Mouse (Mus musculus) CD4-positive, CD25-positive, alpha-beta regulatory T cell, adult 4 months (primary cell): ENCODE results near the gene Cryba2. TPM values are rescaled to one million over a fixed set of nuclear protein-coding genes. Genes with fewer than 3 reads are reported as not detected.

ENCODE experiments used
- ATAC-seq: one replicate; pipeline ENCODE4 v1.8.0; 2017
- polyA plus RNA-seq, 2 experiments: library from polyadenylated mRNA; unstranded; fragments of 100-300 nt; shearing (Covaris generic); gene quantifications; one replicate each; pipeline ENCODE4 v1.2.1; 2017

Gene Cryba2
- polyA plus RNA-seq = not detected

GRCm38 (mm10) chr1:74893134-74893855 is at the start of gene Cryba2:
TSS of gene Cryba2 (minus strand) at chr1:74893143.
- no peak for ATAC-seq

DNA sequence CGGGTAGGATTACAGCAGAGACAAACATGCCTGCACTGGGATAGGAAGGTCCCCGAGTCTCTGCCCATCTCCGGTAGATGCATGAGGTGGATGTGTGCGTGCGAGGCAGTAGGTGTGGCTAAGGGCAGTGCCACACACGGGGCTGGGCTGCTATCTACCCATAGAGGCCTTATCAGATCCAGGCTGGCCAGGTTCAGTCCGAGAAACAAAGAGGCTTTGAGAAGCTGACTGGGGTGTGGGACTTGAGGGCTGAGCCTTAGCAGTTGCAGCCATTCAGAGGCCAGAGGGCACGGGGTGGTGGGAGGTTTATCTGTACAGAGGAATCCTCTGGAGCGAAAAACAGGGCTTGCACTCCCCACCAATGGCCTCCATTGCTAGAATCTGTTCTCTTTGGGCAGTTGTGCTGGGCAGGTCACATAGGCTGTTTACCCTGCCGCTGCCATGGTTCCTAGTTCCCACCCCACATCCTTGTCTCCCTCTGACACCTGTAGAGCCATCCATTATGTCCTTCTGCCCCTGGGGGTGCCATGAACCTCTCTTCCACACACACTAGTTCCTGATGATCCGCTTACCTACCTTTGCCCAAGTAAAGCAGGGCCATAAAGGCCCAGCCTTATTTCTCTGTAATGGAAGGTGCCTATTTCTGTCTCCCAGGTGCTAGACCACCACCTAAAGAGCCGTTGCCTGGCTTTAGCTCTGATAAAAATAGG is 48.9 kb upstream of the Cryba2 start:
- ATAC-seq = no peak

DNA sequence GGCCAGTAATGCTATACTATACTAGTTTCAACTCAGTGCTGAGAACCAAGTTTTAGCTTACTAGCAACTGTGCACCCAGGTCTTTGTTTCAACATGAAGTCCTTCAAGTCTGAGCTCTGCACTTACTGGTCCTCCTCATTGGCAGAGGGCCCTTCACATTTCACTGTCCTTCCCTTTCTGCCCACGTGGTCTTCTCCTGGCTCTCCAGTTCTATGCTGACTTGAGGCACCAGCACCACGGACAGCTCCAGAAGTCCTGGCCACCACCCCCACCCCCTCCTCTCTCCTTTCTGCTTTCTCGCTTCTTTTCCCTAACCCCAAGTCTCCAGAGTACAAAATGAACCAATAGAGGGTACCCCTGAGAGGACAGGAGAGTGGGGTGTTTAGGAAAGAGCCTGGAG is 46.8 kb upstream of the Cryba2 start:
- ATAC-seq = no peak

DNA sequence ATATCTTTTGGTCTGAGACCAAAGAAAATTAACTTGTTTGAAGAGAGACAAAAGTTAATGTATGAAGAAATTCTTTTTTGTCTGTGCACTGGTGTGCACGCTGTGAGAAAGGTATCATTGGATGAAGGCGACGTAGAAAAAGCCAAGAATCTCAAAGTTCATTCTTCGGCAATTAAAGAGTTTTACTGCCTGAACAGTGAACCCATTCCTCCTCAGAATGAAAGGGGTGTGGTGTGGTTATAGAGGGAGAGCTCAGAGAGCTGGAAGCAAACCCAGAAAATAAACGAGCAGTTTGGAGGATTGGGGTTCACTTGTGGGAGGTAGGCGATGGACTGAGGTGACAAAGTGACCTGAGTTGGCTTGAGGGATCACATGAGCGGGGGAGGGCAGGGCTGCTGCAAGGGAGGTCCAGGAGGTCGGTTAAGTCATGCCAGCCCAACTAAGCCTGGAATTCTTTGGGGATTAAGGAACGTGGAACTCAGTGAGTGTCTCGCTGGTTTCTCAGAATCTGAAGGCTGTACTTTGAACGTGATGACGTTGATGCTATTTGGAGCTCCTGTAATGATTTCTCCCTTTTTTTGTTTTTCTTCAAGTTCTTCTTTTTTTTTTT is 43.4 kb upstream of the Cryba2 start:
- ATAC-seq = no peak

- no peak for ATAC-seq
Observed at GRCm38 (mm10) chr1:74935402-74935801, 42.5 kb upstream of the Cryba2 start, which contains the start of gene Cfap65. TSS of gene Cfap65 (minus strand) at chr1:74935599.

- ATAC-seq = no peak
Observed at GRCm38 (mm10) chr1:74927621-74928296, 34.8 kb upstream of the Cryba2 start.

- no peak for ATAC-seq
Observed at GRCm38 (mm10) chr1:74926721-74927120, 33.8 kb upstream of the Cryba2 start.

- ATAC-seq = no peak
Observed at GRCm38 (mm10) chr1:74924464-74924863, 31.5 kb upstream of the Cryba2 start.

GRCm38 (mm10) chr1:74915706-74916105 is 22.8 kb upstream of the Cryba2 start:
- ATAC-seq = no peak

- no peak for ATAC-seq
Observed at GRCm38 (mm10) chr1:74902191-74902590, 9.2 kb upstream of the Cryba2 start.

- ATAC-seq = no peak
Observed at GRCm38 (mm10) chr1:74901686-74902085, 8.7 kb upstream of the Cryba2 start.

GRCm38 (mm10) chr1:74900341-74901285 is 7.7 kb upstream of the Cryba2 start:
- no peak for ATAC-seq

GRCm38 (mm10) chr1:74898656-74899431 is 5.9 kb upstream of the Cryba2 start:
- ATAC-seq = no peak

DNA sequence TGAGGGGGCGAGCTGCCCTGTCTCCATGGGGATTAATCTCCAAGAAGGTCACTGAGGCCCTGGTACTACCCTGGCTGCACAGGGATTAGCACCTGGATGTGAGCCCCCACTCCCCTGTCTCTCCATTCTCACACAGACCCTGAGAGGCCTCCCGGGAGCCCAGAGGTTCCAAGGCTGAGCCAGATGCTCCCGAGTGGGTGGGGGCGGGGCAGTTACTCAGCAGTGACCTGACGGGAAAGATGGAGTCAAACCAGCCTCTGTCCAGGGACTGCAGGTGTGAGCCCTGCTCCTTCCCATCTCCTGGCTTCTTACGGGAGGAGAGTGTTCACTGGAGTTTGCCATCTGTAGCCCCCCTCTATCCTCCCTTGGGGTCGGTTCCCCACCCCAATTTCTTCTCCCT is 5.0 kb upstream of the Cryba2 start:
- ATAC-seq = no peak

DNA sequence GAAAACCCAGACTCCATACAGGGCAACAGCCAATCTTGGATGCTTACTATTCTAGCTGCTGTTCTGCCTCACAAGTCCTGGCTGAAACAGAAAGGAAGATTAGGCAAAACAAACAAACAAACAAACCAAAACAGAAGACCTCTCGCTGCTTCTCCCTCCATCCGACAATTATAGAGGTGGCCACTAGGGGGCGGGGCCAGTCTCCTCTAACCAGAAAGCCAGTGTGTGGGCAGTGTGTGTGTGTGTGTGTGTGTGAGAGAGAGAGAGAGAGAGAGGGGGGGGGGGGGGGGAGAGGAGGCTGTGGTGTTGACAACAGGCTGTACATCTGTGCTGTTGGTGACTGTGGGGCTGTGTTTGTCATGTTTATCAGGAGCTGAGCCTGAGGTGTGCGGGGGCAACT is 2.0 kb upstream of the Cryba2 start:
- ATAC-seq = peak; percentile 58

DNA sequence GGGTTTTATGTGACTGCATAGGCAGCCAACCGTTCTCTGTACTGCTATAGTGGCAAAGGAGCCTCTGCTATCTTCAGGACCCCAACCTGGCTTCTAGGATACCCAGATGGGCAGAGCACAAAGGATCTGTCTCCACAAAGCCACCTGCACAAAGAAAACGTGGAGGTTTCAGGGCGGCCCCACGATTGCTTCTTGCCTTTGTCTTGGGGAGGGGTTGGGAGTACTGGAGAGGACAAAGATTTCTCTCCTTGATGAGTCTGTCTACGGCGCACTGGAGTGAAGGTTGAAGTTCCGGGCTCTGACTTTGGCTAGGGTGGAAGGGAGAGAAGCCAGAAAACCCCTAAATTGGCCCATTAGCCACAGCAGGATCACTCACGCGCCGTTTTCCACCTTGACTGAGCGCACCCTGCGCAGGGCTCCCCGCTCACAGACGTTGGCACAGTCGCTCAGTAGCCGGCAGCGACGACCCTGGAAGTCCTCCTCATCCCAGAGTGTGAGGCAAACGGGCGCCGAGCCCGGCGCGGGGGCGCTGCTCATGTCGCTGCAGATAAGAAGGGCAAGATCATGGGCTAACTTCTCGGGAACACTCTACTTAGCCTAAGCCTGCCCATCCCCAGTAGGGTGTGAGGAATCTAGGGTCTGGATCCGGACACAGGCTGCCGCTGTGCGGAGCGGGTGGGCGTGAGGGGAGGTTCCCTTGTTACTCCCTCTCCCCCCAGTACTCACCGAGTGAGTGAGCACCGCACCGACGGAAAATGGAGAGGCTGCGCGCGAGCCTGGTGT is 401 bp downstream of the Cryba2 start:
- ATAC-seq = no peak

DNA sequence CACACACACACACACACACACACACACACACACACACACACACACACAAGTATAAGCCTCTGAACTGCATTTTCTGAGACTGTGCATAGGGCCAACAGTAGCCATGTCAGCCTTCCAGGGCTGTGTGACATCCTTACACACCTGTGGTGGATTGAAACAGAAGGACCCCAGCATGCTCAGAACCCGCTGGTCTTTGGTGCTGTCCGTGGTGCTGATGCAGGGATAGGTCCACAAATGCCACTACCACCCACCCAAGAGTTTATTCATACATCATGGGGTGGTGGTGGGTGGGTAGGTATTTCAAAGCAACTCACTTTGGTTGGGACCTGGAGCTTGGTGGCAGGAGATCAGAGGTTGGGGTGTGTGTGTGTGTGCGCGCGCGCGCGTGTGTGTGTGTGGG is 1.4 kb downstream of the Cryba2 start:
- ATAC-seq = no peak

GRCm38 (mm10) chr1:74885369-74886042 is 7.4 kb downstream of the Cryba2 start, which contains the start of gene Fev:
TSS of gene Fev (minus strand) at chr1:74885419.
- no peak for ATAC-seq
